Mouse (Mus musculus) MEL (cell line): ENCODE results near the gene Hck. TPM values are rescaled to one million over a fixed set of nuclear protein-coding genes. Genes with fewer than 3 reads are reported as not detected.

Experiments
- DNase-seq: peaks from one replicate; pipeline ENCODE4 v3.0.0; 2011; ENCODE audit warnings: low read depth, low spot score
- H3K27ac ChIP-seq: 2 replicates; pipeline ENCODE4 v1.5.1; 2012; ENCODE audit warnings: low read depth, mild to moderate bottlenecking, control low read depth, low read length, moderate library complexity; ENCODE audit not compliant: control insufficient read depth
- H3K27me3 ChIP-seq, 2 experiments: fragments of 150-350 bp in 1 of 2; sonication (generic) in 1 of 2; 2 replicates each; pipeline ENCODE4 v1.6.1; 2012; ENCODE audit warnings: low read length in 2 of 2, mild to moderate bottlenecking in 2 of 2, improper control_type of control experiment in 1 of 2, moderate library complexity in 1 of 2; ENCODE audit not compliant: insufficient read depth in 2 of 2, control insufficient read depth in 1 of 2
- H3K36me3 ChIP-seq, 2 experiments: 2 replicates each; pipeline ENCODE4 v1.6.1; 2012 to 2014; ENCODE audit warnings: low read length in 2 of 2, improper control_type of control experiment in 1 of 2, inconsistent platforms in 1 of 2, mild to moderate bottlenecking in 1 of 2; ENCODE audit not compliant: insufficient read depth in 2 of 2, control insufficient read depth in 1 of 2
- H3K4me1 ChIP-seq, 2 experiments: fragments of 150-350 bp in 1 of 2; sonication (generic) in 1 of 2; 2 replicates each; pipeline ENCODE4 v1.6.1; 2012; ENCODE audit warnings: low read length in 2 of 2, improper control_type of control experiment in 1 of 2, mild to moderate bottlenecking in 1 of 2; ENCODE audit not compliant: insufficient read depth in 2 of 2, control insufficient read depth in 1 of 2
- H3K4me3 ChIP-seq, 2 experiments: fragments of 150-350 bp in 1 of 2; sonication (generic) in 1 of 2; 2 replicates each; pipeline ENCODE4 v1.5.1; 2012; ENCODE audit warnings: low read depth in 2 of 2, low read length in 2 of 2, mild to moderate bottlenecking in 2 of 2, moderate library complexity in 2 of 2, control low read depth in 1 of 2, improper control_type of control experiment in 1 of 2; ENCODE audit not compliant: control insufficient read depth in 1 of 2, insufficient read depth in 1 of 2
- H3K79me2 ChIP-seq: 2 replicates; pipeline ENCODE4 v1.6.1; 2012; ENCODE audit warnings: mild to moderate bottlenecking, low read length, moderate library complexity; ENCODE audit not compliant: control insufficient read depth, poor library complexity, insufficient read depth
- H3K9ac ChIP-seq: 2 replicates; pipeline ENCODE4 v1.6.1; 2012; ENCODE audit warnings: low read depth, mild to moderate bottlenecking, control low read depth, low read length, moderate library complexity; ENCODE audit not compliant: control insufficient read depth, poor library complexity, severe bottlenecking
- H3K9me3 ChIP-seq: fragments of 150-350 bp; sonication (generic); replicated peaks from 2 replicates; pipeline ENCODE4 v1.6.1; 2012; ENCODE audit warnings: mild to moderate bottlenecking, low read length, improper control_type of control experiment, moderate library complexity; ENCODE audit not compliant: insufficient read depth
- BHLHE40 ChIP-seq: IDR thresholded peaks from 2 replicates; pipeline ENCODE4 v1.6.1; 2012; ENCODE audit warnings: low read depth, mild to moderate bottlenecking, inconsistent platforms, low read length, improper control_type of control experiment, borderline replicate concordance
- CHD1 ChIP-seq: IDR thresholded peaks from 2 replicates; pipeline ENCODE4 v1.6.1; 2012; ENCODE audit warnings: low read depth, mild to moderate bottlenecking, inconsistent platforms, low read length, improper control_type of control experiment
- CHD2 ChIP-seq: IDR thresholded peaks from 2 replicates; pipeline ENCODE4 v1.6.1; 2011; ENCODE audit warnings: low read length, improper control_type of control experiment
- CTCF ChIP-seq, 3 experiments: IDR thresholded peaks in 2 of 3; conservative IDR thresholded peaks in 1 of 3; 2 replicates each; pipeline ENCODE4 v1.5.1; 2011 to 2012; ENCODE audit warnings: low read length in 3 of 3, low read depth in 2 of 3, mild to moderate bottlenecking in 2 of 3, improper control_type of control experiment in 1 of 3, inconsistent platforms in 1 of 3, mixed read lengths in 1 of 3, moderate library complexity in 1 of 3; ENCODE audit not compliant: control insufficient read depth in 1 of 3, insufficient read depth in 1 of 3, poor library complexity in 1 of 3, severe bottlenecking in 1 of 3
- E2F4 ChIP-seq: IDR thresholded peaks from 2 replicates; pipeline ENCODE4 v1.6.1; 2011; ENCODE audit warnings: low read depth, low read length, improper control_type of control experiment, borderline replicate concordance
- ELF1 ChIP-seq: IDR thresholded peaks from 2 replicates; pipeline ENCODE4 v1.6.1; 2014; ENCODE audit warnings: low read depth, mild to moderate bottlenecking, inconsistent platforms, low read length, improper control_type of control experiment, moderate library complexity
- EP300 ChIP-seq, 2 experiments: IDR thresholded peaks; 2 replicates each; pipeline ENCODE4 v1.6.1; 2011; ENCODE audit warnings: improper control_type of control experiment in 2 of 2, low read length in 2 of 2, low read depth in 1 of 2, mild to moderate bottlenecking in 1 of 2
- GABPA ChIP-seq: IDR thresholded peaks from 2 replicates; pipeline ENCODE4 v1.6.1; 2012; ENCODE audit warnings: low read depth, mild to moderate bottlenecking, inconsistent platforms, low read length, improper control_type of control experiment, moderate library complexity
- GATA1 ChIP-seq: IDR thresholded peaks from 2 replicates; pipeline ENCODE4 v1.6.1; 2011; ENCODE audit warnings: low read depth, low read length, improper control_type of control experiment
- HCFC1 ChIP-seq: IDR thresholded peaks from 2 replicates; pipeline ENCODE4 v1.6.1; 2012; ENCODE audit warnings: low read depth, mild to moderate bottlenecking, inconsistent platforms, low read length, improper control_type of control experiment, moderate library complexity
- KAT2A ChIP-seq: conservative IDR thresholded peaks from 2 replicates; pipeline ENCODE4 v1.6.1; 2012; ENCODE audit warnings: low read depth, low read length, improper control_type of control experiment, inconsistent platforms
- MAFK ChIP-seq: IDR thresholded peaks from 2 replicates; pipeline ENCODE4 v1.6.1; 2011; ENCODE audit warnings: low read depth, mild to moderate bottlenecking, low read length, improper control_type of control experiment, borderline replicate concordance
- MAX ChIP-seq: IDR thresholded peaks from 2 replicates; pipeline ENCODE4 v1.6.1; 2011; ENCODE audit warnings: low read length, improper control_type of control experiment
- MAZ ChIP-seq: IDR thresholded peaks from 2 replicates; pipeline ENCODE4 v1.6.1; 2012; ENCODE audit warnings: low read depth, mild to moderate bottlenecking, inconsistent platforms, low read length, improper control_type of control experiment
- MXI1 ChIP-seq: IDR thresholded peaks from 2 replicates; pipeline ENCODE4 v1.6.1; 2011; ENCODE audit warnings: mild to moderate bottlenecking, low read depth, low read length, improper control_type of control experiment
- MYB ChIP-seq: IDR thresholded peaks from 2 replicates; pipeline ENCODE4 v1.6.1; 2011; ENCODE audit warnings: mild to moderate bottlenecking, low read depth, low read length, improper control_type of control experiment
- MYC ChIP-seq: IDR thresholded peaks from 2 replicates; pipeline ENCODE4 v1.6.1; 2011; ENCODE audit warnings: low read depth, mild to moderate bottlenecking, low read length, improper control_type of control experiment, moderate library complexity
- NRF1 ChIP-seq: IDR thresholded peaks from 2 replicates; pipeline ENCODE4 v1.6.1; 2014; ENCODE audit warnings: low read depth, mild to moderate bottlenecking, inconsistent platforms, low read length, improper control_type of control experiment, moderate library complexity; ENCODE audit not compliant: poor library complexity, insufficient read depth, severe bottlenecking
- POLR2A ChIP-seq, 2 experiments: IDR thresholded peaks; 2 replicates each; pipeline ENCODE4 v1.6.1; 2011 to 2012; ENCODE audit warnings: low read length in 2 of 2, mild to moderate bottlenecking in 2 of 2, control low read depth in 1 of 2, improper control_type of control experiment in 1 of 2, low read depth in 1 of 2, moderate library complexity in 1 of 2; ENCODE audit not compliant: control insufficient read depth in 1 of 2, insufficient read depth in 1 of 2, poor library complexity in 1 of 2
- POLR2AphosphoS2 ChIP-seq: IDR thresholded peaks from 2 replicates; pipeline ENCODE4 v1.6.1; 2011; ENCODE audit warnings: low read length, improper control_type of control experiment
- RAD21 ChIP-seq: IDR thresholded peaks from 2 replicates; pipeline ENCODE4 v1.6.1; 2011; ENCODE audit warnings: mild to moderate bottlenecking, low read depth, low read length, improper control_type of control experiment
- RCOR1 ChIP-seq: IDR thresholded peaks from 2 replicates; pipeline ENCODE4 v1.6.1; 2012; ENCODE audit warnings: low read depth, mild to moderate bottlenecking, inconsistent platforms, low read length, improper control_type of control experiment
- SIN3A ChIP-seq: IDR thresholded peaks from 2 replicates; pipeline ENCODE4 v1.6.1; 2012; ENCODE audit warnings: low read length, improper control_type of control experiment, inconsistent platforms
- SMC3 ChIP-seq: IDR thresholded peaks from 2 replicates; pipeline ENCODE4 v1.6.1; 2011; ENCODE audit warnings: low read depth, low read length, improper control_type of control experiment
- TAL1 ChIP-seq: IDR thresholded peaks from 2 replicates; pipeline ENCODE4 v1.6.1; 2012; ENCODE audit warnings: mild to moderate bottlenecking, inconsistent platforms, low read length, moderate library complexity, mixed read lengths
- TBP ChIP-seq: IDR thresholded peaks from 2 replicates; pipeline ENCODE4 v1.8.0; 2011; ENCODE audit warnings: low read depth, low read length, improper control_type of control experiment
- TCF12 ChIP-seq: IDR thresholded peaks from 2 replicates; pipeline ENCODE4 v1.6.1; 2014; ENCODE audit warnings: low read depth, mild to moderate bottlenecking, inconsistent platforms, low read length, improper control_type of control experiment, moderate library complexity
- UBTF ChIP-seq: IDR thresholded peaks from 2 replicates; pipeline ENCODE4 v1.6.1; 2012; ENCODE audit warnings: low read depth, mild to moderate bottlenecking, inconsistent platforms, low read length, improper control_type of control experiment, moderate library complexity, borderline replicate concordance; ENCODE audit not compliant: insufficient read depth
- USF2 ChIP-seq, 2 experiments: IDR thresholded peaks; 2 replicates each; pipeline ENCODE4 v1.6.1; 2011 to 2012; ENCODE audit warnings: improper control_type of control experiment in 2 of 2, low read length in 2 of 2, borderline replicate concordance in 1 of 2, inconsistent platforms in 1 of 2, low read depth in 1 of 2, mild to moderate bottlenecking in 1 of 2; ENCODE audit not compliant: insufficient read depth in 1 of 2
- ZC3H11A ChIP-seq: IDR thresholded peaks from 2 replicates; pipeline ENCODE4 v1.6.1; 2012; ENCODE audit warnings: low read depth, mild to moderate bottlenecking, inconsistent platforms, low read length, improper control_type of control experiment
- ZMIZ1 ChIP-seq: IDR thresholded peaks from 2 replicates; pipeline ENCODE4 v1.6.1; 2012; ENCODE audit warnings: low read depth, mild to moderate bottlenecking, inconsistent platforms, low read length, improper control_type of control experiment, moderate library complexity
- ZNF384 ChIP-seq: IDR thresholded peaks from 2 replicates; pipeline ENCODE4 v1.6.1; 2012; ENCODE audit warnings: low read depth, mild to moderate bottlenecking, inconsistent platforms, low read length, improper control_type of control experiment
- polyA plus RNA-seq, 2 experiments: library from polyadenylated mRNA; stranded (reverse) in 1 of 2; unstranded in 1 of 2; fragments of >175 nt in 1 of 2; fragments of >200 nt in 1 of 2; gene quantifications; 2 replicates each; pipeline versions ENCODE4 v1.2.1 to v1.2.4; 2012; ENCODE audit warnings: low replicate concordance in 2 of 2, low read depth in 1 of 2; ENCODE audit not compliant: insufficient read length in 2 of 2, insufficient read depth in 1 of 2, missing spikeins in 1 of 2
- total RNA-seq: library from RNA; depleted of rRNA; stranded (reverse); fragments of 300-350 nt; gene quantifications from 2 replicates; pipeline ENCODE4 v1.2.3, GENCODE M21; 2012

Gene Hck
- total and polyA plus RNA-seq, 3 experiments = not detected

DNA sequence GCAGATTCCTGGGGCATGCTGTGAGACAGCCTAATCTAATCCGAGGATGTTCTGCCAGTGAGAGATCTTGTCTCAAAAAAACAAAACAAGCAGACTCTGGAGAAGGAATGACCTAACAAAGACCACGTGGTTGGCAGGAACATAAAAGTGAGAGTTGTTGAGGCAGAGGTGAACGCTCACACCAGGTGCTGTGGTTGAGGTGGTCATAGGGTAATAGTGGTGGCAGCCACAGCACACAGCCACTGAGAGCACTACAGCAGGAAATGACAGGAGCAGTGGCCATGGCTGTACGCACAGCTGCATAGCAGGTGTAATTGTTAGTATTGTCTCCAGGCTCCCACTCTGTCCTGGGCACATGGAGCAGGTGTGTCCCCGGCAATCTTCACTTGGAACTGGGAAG lies 17.6 kb downstream of the Hck start:
- H3K9ac ChIP-seq = no peak overlapping the region
- H3K4me3 ChIP-seq = no peak overlapping the region
- H3K36me3 ChIP-seq = no peaks in the 10 kb centered on the region
- TF ChIP-seq MAFK (no peak), MAX (peak; percentile 21; the same call in 1 of the 2 replicates)
- TF ChIP-seq, all 39 proteins: peak for 1
- no peaks in the 10 kb centered on the region for H3K79me2 ChIP-seq
- no peak for DNase-seq
- no peaks in the 10 kb centered on the region; a peak in 1 of 4 replicates for H3K4me1 ChIP-seq
- H3K27me3 ChIP-seq = peaks cover 12% of the 10 kb centered on the region in 2 experiments
- no peaks in the 10 kb centered on the region for H3K9me3 ChIP-seq
- H3K27ac ChIP-seq = no peak overlapping the region

DNA sequence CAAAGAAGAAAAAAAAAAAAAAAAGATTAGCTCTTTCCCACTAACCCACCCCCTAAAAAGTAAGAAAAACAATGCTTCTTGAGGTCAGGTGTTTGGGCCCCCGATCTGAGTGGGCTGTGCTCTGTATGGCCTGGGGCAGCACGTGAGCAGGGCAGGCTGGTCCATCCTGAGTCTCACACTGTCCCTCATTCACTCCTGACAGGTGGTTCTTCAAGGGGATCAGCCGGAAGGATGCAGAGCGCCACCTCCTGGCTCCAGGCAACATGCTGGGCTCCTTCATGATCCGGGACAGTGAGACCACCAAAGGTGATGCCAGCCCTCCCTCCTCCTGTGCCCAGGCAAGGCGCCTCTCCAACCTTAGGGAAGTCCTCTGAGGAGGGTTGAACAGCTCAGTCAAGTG lies 22.8 kb downstream of the Hck start:
- H3K36me3 ChIP-seq = no peaks in the 10 kb centered on the region
- H3K9me3 ChIP-seq = no peaks in the 10 kb centered on the region
- peak; percentile 45 for DNase-seq
- no peak overlapping the region for H3K4me3 ChIP-seq
- H3K9ac ChIP-seq = no peak overlapping the region
- peaks cover 8% of the 10 kb centered on the region in 2 experiments for H3K27me3 ChIP-seq
- H3K27ac ChIP-seq = no peak overlapping the region
- no peaks in the 10 kb centered on the region for H3K4me1 ChIP-seq
- H3K79me2 ChIP-seq = no peaks in the 10 kb centered on the region
- TF ChIP-seq TAL1 (no peak), NRF1 (no peak), GATA1 (no peak), CHD2 (no peak), GABPA (no peak), MAZ (no peak), RCOR1 (no peak), HCFC1 (no peak), TCF12 (no peak), BHLHE40 (0 out of 2 replicates have a peak, but pooled peaks have one; percentile 19), TBP (no peak), ELF1 (no peak), E2F4 (no peak), ZC3H11A (peak; percentile 52; the same call in 1 of the 2 replicates), CHD1 (no peak), SMC3 (peak; percentile 73), CTCF (IDR thresholded peaks at IDR 0.05 in 2 of 3, conservative IDR thresholded peaks at IDR 0.05 in 1 of 3; ENCODE audit: control insufficient read depth in 1 of 3, insufficient read depth in 1 of 3, low read depth in 2 of 3, low read length in 3 of 3, poor library complexity in 1 of 3, severe bottlenecking in 1 of 3) (peak; percentile 55 to 83 (median 74)), KAT2A (no peak), EP300 (IDR thresholded peaks at IDR 0.05; ENCODE audit: low read depth in 1 of 2, low read length in 2 of 2) (no peak), UBTF (no peak), MAFK (no peak), MYB (no peak), MYC (no peak), USF2 (IDR thresholded peaks at IDR 0.05; ENCODE audit: borderline replicate concordance in 1 of 2, insufficient read depth in 1 of 2, low read depth in 1 of 2, low read length in 2 of 2) (no peak), POLR2A (IDR thresholded peaks at IDR 0.05; ENCODE audit: control insufficient read depth in 1 of 2, insufficient read depth in 1 of 2, low read depth in 1 of 2, low read length in 2 of 2, poor library complexity in 1 of 2) (no peak), MXI1 (no peak), ZMIZ1 (no peak), SIN3A (no peak), MAX (no peak), RAD21 (peak; percentile 59), POLR2AphosphoS2 (no peak), ZNF384 (no peak)
